Mouse (Mus musculus) kidney, adult 11 months (tissue): ENCODE results near the gene Snx13.

Experiments
- DNase-seq: peaks from one replicate; pipeline ENCODE4 v3.0.0; 2022

Snx13 gene

DNA sequence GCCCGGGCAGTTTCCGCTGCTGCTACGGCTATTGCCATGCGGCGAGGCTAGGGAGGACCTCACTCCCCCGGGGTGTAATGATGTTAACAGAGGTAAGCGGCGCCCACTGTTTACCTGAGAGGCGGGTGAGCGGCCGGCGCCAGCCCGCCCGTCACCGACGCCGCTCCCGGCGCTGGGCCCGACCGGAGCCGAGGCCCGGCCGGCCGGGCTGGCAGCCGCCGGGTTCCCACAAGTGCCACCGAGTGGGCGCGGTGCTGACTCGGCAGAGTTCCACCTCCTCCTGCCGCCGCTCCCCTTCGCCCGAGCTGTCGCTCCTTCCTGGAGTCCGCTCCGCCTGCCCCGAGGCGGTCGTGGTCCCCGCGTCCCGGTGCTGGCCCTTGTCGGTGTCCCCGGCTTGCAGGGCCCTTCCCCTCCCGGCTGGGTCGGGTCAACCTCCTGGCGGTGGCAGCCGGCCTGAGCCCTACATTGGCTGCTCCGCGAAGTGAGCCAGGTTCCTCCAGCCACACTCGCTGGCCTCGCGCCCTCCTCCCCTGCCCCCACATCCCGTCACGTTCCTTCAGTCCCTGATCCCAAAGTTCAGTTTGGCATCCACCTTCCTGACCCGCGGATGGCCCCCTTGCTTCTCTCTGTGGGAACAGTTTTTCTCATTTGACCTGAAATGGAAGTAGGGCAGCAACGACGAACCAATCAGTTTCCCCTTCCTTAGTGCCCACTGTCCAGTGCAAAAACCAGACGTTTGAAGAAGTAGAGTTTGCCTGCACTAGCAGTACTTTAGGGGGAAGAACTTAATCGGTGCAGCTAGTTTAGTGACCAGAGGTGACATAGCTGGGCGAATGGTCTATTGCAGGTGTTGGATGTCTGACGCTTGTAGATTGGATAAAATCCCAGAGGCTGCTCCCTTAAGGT lies 587 bp downstream of the Snx13 start:
- DNase-seq: peak; percentile 74

DNA sequence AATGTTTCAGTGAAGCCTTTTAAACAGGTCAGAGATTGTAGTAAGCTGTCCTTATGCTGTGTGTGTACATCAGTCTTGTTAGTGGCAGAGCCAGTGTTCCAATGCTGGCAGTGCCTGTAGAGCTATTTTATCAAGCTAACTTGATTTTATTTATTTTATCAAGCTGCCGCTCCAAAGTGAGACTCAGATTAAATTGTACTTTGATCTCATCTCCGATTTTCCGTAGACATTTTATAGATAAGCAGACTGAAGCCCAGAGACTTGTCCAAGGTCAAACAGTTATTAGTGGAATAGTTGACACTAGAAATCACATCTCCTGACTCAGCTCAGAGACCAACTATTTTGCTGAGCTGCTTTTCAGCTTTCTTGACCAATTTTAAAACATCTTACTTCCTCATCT lies 1.9 kb downstream of the Snx13 start:
- DNase-seq: no peak

GRCm38 (mm10) chr12:35050501-35050900 lies 3.5 kb downstream of the Snx13 start:
- DNase-seq: no peak

DNA sequence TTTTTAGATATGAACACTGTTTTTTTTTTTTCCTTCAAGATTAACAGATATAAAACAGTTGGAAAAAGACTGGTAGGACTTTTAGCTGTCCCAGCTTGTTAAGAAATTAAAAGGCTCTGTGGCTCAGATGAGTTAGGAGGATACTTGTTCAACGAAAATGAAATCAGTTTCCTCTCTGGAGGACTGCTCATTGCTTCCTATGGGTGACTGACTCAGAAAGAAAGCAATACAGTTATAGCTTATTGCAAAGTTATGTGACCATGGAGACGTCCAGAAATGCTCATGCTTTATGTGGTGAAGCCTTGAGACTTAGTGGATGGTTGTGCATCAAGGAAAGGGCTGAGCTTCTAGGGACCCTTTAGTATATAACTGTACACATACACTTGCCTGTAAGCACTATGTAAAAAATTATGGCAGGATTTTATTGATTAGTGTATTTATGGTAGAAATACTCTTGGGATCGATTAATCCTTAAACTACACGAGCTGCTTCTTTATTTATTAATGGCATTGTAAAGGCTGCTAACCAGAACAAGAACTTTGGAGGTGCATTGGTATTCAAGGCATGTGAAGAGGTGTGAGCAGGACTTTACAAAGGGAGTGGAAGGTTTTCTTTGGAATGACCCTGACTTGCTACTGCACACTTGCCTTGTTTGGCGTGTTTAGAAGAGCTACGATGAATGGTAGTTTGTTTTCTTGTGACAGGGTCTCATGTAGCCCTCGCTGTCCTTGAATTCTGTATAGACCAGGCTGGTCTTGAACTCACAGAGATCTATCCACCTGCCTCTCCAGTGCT lies 4.2 kb downstream of the Snx13 start:
- DNase-seq: no peak

DNA sequence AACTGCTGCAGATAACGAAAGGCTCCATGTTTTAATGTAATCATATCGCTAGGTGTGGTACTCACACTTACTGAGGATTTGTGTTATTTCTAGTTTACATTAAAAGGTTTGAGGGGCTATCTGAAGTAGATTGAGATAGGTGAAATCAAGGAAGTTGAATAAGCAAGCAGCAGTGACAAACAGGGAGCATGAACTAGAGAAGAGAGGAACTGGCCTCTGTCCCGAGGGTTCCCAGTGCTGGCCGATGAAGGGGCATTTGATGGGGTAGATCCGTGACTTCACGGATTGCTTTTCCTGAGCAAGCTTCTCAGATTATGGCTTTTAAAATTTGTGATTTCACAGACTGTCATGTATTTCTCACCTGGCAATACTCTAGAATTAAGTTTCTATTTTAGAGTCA lies 7.4 kb downstream of the Snx13 start:
- DNase-seq: no peak

- DNase-seq: no peak
Measured at GRCm38 (mm10) chr12:35055114-35056095, 8.4 kb downstream of the Snx13 start.

DNA sequence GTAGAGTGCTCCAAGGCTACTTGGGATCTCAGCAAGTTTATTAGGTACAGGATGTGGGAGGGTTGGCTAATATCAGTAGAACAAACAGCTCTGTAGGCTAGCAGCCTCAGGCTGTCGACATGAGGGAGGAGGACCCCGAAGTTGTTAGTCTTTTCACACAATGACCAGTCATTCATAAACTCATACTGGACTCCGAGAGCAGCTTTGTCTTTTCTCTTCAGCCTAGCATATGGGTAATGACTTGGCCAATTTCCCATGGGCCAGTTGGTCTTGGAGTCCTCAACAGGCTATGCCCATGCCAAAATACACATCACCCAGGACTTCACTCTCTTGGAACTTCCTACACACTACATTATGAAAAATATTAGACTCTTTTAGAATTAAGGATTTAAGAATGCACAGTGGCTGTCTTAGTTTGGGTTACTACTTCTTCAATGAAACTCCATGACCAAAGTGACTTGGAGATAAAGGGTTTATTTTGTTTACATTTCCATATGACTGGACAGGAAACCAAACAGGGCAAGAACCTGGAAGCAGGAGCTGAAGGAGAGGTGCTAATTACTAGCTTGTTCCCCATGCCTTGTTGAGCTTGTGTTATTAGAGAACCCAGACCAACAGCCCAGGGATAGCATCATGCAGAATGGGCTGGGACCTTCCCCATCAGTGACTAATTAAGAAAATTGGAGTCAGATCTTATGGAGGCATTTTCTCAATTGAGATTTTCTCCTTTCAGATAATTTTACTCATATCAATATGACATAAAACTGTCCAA lies 16.9 kb downstream of the Snx13 start:
- DNase-seq: no peak

- DNase-seq: no peak
Measured at GRCm38 (mm10) chr12:35067621-35068020, 20.6 kb downstream of the Snx13 start.

DNA sequence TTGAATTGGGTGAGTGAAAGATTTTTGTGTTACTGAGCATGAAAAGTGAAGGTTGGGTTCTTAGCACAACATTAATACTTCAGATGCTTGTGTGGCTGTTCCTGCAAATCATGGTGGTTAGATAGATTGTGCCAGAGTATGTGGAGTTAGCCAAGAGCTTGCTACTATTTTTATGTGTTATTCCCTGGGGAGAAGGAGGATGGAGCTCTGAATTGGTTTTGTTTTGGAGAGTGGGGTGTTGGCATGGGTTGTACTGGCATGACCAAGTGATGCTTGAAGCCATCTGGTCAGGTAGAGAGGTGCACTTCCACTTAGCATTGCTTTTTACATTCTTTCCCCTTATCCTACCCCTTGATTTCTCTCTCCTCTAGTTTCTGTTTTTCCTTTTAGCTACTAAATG lies 24.4 kb downstream of the Snx13 start:
- no peak for DNase-seq

GRCm38 (mm10) chr12:35072178-35072577 lies 25.2 kb downstream of the Snx13 start:
- no peak for DNase-seq

GRCm38 (mm10) chr12:35075993-35076392 lies 29.0 kb downstream of the Snx13 start:
- no peak for DNase-seq

DNA sequence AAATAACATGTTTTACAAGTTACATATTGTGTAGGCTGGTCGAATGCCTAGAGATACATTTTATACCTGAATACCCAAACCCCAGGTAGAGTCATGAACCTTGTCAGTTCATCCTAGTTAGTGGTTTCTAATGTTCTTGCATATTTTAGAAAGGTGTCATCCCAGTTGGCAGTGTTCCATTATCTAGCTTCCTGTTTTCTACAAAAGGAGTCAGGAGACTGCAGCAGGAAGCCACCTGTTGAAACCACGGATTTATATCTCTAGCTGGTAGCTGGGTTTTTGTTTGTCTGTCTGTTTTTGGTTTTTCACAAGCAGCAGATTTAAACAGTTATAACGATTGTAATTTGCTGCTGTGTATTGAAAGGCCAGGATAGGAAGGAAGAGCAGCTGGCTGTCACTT lies 76.6 kb downstream of the Snx13 start:
- no peak for DNase-seq

DNA sequence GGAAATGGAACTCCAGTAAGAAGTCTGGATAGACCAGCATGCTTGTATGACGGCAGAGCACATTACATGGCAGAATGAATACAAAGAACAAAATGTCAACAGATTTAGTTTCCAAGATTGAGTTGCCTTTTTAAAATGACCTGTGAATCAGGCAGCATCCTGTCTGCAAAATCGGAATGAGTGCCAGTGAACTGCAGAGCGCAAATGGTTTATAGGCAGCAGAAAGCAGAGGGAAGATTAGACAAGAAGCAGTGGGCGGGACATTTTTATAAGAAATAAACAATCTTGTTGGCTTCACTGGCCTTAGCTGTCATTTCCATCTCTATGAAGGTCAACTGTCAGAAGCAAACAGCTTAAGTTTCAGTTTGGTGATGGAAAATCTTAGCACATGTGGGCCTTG lies 106.2 kb downstream of the Snx13 start:
- no peak for DNase-seq

- no peak for DNase-seq
Measured at GRCm38 (mm10) chr12:35154149-35154548, 107.2 kb downstream of the Snx13 start.

DNA sequence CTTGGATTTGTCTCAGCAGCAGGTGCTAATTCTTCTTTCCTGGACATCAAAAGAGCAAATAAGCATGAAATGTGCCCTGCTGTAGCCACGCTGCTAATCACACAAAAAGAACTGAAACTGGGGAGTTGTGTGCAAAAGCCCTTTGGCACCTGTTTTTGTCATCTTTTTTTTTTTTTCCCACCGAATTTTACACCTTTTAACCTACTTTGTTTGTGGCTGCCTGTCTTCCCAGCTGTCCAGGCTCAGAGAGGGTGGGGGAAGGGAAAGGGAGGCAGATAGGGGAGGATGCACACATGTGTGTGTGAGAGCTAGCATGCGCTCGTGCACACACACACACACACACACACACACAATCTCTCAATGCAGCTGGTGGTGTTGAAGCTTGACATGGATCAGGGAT lies 110.3 kb downstream of the Snx13 start:
- no peak for DNase-seq

DNA sequence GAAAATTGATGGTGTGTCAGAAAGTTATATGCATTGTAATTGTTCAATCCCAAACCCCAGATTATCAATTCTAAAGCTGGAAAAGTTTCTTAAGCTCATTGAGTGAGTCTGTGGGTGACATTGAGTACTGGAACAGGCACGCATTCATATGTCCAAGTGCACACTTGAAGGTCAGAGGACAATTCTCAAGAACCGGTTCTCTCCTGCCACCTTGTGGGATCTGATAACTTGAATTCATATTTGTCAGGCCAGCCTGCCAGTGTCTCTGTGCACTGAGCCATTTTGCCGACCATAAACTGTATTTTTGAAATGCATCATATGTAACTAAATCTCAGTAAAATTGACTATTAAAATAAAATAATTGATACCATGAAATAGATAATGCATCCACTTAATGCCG lies 114.7 kb downstream of the Snx13 start:
- no peak for DNase-seq

- no peak for DNase-seq
Measured at GRCm38 (mm10) chr12:35170275-35170674, 123.3 kb downstream of the Snx13 start.

- no peak for DNase-seq
Measured at GRCm38 (mm10) chr12:35175938-35176337, 129.0 kb downstream of the Snx13 start.

- no peak for DNase-seq
Measured at GRCm38 (mm10) chr12:35176628-35177027, 129.6 kb downstream of the Snx13 start.

DNA sequence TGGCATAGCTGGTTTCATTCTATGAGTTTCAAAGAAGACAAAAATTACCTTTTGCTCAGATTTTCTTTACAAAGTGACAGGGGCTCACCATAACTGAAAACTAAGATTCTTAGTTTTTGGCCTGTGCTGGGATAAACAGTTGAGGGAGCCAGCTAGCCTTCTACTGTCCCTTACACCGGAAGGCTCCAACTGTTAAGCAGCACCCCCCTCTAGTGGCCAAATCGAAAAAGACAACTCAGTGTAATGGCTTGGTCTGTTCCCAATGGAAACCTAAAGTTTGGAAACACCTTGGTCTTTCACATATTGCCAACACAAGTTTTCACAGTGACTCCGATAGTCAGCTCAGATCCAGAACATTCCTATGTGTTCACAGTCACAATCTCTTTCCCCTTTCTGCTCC lies 135.7 kb downstream of the Snx13 start:
- peak; percentile 23 for DNase-seq

DNA sequence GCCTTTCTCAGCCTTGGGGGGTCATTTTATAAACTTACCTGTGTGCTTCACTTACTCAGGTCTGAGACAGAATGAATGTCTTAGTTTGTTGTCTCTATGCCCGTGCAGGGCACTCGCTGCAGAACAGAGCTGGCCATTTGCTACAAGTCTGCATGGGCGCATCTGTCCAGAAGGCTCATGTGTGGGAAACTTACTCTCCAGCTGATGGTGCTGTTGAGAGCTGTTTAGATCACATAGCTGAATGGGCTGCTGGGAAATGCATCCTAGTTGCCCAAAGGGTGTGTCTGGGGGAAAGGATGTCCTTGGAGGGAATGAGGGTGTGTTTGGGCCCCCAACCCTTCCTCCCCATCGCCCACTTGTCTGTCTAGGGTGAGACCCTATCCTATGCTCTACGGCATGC lies 137.3 kb downstream of the Snx13 start:
- DNase-seq: no peak
